Mouse (Mus musculus) ES-E14 (cell line): Measurements from ENCODE around the gene Nid1. TPM values are rescaled to one million over a fixed set of nuclear protein-coding genes. Genes with fewer than 3 reads are reported as not detected.

Experiments used
- DNase-seq: peaks from one replicate; pipeline ENCODE4 v3.0.0-alpha.2; 2013; ENCODE audit warnings: low read depth, low spot score
- H3K27ac ChIP-seq: 2 replicates; pipeline ENCODE4 v1.5.1; 2012; ENCODE audit warnings: low read depth, mild to moderate bottlenecking, low read length, moderate library complexity, mixed read lengths; ENCODE audit not compliant: poor library complexity, insufficient read depth, severe bottlenecking
- H3K36me3 ChIP-seq: 2 replicates; pipeline ENCODE4 v1.6.1; 2012; ENCODE audit warnings: mild to moderate bottlenecking, low read length, moderate library complexity, mixed read lengths; ENCODE audit not compliant: control insufficient read depth, poor library complexity, insufficient read depth, severe bottlenecking
- H3K4me1 ChIP-seq, 2 experiments: fragments of 150-350 bp in 1 of 2; sonication (generic) in 1 of 2; 2 replicates each; pipeline ENCODE4 v1.6.1; 2012; ENCODE audit warnings: low read length in 2 of 2, mild to moderate bottlenecking in 1 of 2, mixed read lengths in 1 of 2; ENCODE audit not compliant: control insufficient read depth in 2 of 2, insufficient read depth in 2 of 2, poor library complexity in 1 of 2
- H3K4me3 ChIP-seq, 2 experiments: fragments of 150-350 bp in 1 of 2; sonication (generic) in 1 of 2; 2 replicates each; pipeline ENCODE4 v1.5.1; 2012; ENCODE audit warnings: low read length in 2 of 2, low read depth in 1 of 2, mild to moderate bottlenecking in 1 of 2, mixed read lengths in 1 of 2; ENCODE audit not compliant: insufficient read depth in 1 of 2, poor library complexity in 1 of 2, severe bottlenecking in 1 of 2
- H3K9ac ChIP-seq: 2 replicates; pipeline ENCODE4 v1.6.1; 2012; ENCODE audit warnings: low read depth, mild to moderate bottlenecking, low read length, mixed read lengths; ENCODE audit not compliant: poor library complexity, insufficient read depth, severe bottlenecking
- H3K9me3 ChIP-seq: fragments of 150-350 bp; sonication (generic); 2 replicates; pipeline ENCODE4 v1.6.1; 2012; ENCODE audit warnings: low read depth, mild to moderate bottlenecking, low read length; ENCODE audit not compliant: control insufficient read depth, insufficient read depth
- CHD2 ChIP-seq: IDR thresholded peaks from 2 replicates; pipeline ENCODE4 v1.6.1; 2014; ENCODE audit warnings: mild to moderate bottlenecking, low read depth, low read length, inconsistent platforms
- HCFC1 ChIP-seq: IDR thresholded peaks from 2 replicates; pipeline ENCODE4 v1.6.1; 2012; ENCODE audit warnings: low read length, inconsistent platforms, borderline replicate concordance; ENCODE audit not compliant: insufficient read depth
- MAFK ChIP-seq: IDR thresholded peaks from 2 replicates; pipeline ENCODE4 v1.6.1; 2014; ENCODE audit warnings: mild to moderate bottlenecking, low read depth, low read length, inconsistent platforms; ENCODE audit not compliant: insufficient read depth
- ZC3H11A ChIP-seq: IDR thresholded peaks from 2 replicates; pipeline ENCODE4 v1.6.1; 2012; ENCODE audit warnings: low read depth, mild to moderate bottlenecking, inconsistent platforms, low read length, borderline replicate concordance
- ZNF384 ChIP-seq: IDR thresholded peaks from 2 replicates; pipeline ENCODE4 v1.6.1; 2012; ENCODE audit warnings: low read depth, low read length, inconsistent platforms
- in situ Hi-C, 2 experiments: fragments of 600-800 bp; cut with MboI; formaldehyde crosslinking; loops; one replicate each; pipeline ENCODE4 v1.15.1; 2025; ENCODE audit warnings: low sequenced_read_pairs in 2 of 2, inconsistent platforms in 1 of 2; ENCODE audit not compliant: unreplicated experiment in 2 of 2
- total RNA-seq: library from RNA; depleted of rRNA; stranded (reverse); fragments of 300-350 nt; gene quantifications from 2 replicates; pipeline ENCODE4 v1.2.3, GENCODE M21; 2012

Gene Nid1
- total RNA-seq, 1 experiment, result 143 TPM

DNA sequence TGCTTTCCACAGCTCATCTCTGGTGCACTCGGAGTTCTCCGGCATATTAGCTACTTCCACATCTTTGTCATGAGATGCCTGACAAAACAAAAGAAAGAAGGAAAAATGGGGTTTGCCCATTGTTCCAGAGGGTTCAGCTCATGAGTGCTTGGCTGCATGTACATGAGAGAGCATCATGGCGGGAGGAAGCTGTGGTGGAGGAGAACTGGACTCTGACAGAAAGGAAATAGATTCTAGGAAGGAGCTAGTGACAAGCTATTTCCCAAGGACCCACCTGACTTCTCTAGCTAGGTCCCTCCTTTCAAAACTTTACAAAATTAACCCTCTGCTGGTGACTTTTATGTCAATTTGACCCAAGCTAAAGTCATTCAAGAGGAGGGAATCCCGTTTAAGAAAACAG is 110.5 kb downstream of the Nid1 start:
- H3K4me1 ChIP-seq, result no peaks in the 10 kb centered on the region
- no peak overlapping the region for H3K9ac ChIP-seq
- H3K4me3 ChIP-seq, result no peak overlapping the region
- no peak for DNase-seq
- H3K27ac ChIP-seq, result no peak overlapping the region
- in situ Hi-C loops, result no loop called here
- TF ChIP-seq HCFC1 (no peak), CHD2 (no peak), MAFK (no peak), ZNF384 (no peak), ZC3H11A (no peak)
- H3K9me3 ChIP-seq, result no peaks in the 10 kb centered on the region
- no peaks in the 10 kb centered on the region for H3K36me3 ChIP-seq

DNA sequence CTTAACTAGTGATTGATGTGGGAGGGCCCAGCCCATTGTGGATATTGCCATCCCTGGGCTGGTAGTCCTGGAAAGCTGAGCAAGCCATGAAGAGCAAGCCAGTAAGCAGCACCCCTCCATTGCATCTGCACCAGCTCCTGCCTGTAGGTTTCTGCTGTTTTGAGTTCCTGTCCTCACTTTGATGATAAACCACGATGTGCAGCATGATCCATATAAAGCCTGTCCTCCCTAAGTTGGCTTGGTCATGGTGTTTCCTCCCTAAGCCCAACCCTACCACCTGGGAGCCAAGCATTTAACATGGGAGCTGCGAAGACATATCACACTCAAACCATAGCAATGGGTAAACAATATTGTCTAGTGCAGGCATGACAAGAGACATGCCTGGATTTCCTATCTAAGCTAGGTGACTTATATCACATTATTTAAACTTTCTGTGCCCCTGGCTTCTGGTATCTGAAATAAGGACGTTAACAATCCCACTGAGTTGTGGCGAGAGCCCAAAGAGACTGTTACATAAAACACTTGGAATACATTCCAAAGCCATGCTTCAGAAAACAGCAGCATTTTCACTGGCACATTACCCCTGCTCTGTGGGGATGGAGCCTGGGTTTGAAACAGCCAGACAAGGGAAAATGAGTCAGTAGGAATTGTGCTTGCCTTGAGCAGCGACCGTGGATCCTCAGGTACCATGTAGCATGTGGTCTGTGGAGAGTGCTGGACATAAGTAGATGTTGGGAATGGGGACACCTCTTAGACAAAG is 111.3 kb downstream of the Nid1 start:
- no peak overlapping the region for H3K4me3 ChIP-seq
- no peak for DNase-seq
- H3K36me3 ChIP-seq, result no peaks in the 10 kb centered on the region
- in situ Hi-C loops, result no loop called here
- no peak overlapping the region for H3K27ac ChIP-seq
- no peak for TF ChIP-seq CHD2
- TF ChIP-seq MAFK, result no peak
- no peak for TF ChIP-seq HCFC1
- no peak for TF ChIP-seq ZC3H11A
- no peak for TF ChIP-seq ZNF384
- H3K9me3 ChIP-seq, result no peaks in the 10 kb centered on the region
- H3K4me1 ChIP-seq, result no peaks in the 10 kb centered on the region
- H3K9ac ChIP-seq, result no peak overlapping the region

DNA sequence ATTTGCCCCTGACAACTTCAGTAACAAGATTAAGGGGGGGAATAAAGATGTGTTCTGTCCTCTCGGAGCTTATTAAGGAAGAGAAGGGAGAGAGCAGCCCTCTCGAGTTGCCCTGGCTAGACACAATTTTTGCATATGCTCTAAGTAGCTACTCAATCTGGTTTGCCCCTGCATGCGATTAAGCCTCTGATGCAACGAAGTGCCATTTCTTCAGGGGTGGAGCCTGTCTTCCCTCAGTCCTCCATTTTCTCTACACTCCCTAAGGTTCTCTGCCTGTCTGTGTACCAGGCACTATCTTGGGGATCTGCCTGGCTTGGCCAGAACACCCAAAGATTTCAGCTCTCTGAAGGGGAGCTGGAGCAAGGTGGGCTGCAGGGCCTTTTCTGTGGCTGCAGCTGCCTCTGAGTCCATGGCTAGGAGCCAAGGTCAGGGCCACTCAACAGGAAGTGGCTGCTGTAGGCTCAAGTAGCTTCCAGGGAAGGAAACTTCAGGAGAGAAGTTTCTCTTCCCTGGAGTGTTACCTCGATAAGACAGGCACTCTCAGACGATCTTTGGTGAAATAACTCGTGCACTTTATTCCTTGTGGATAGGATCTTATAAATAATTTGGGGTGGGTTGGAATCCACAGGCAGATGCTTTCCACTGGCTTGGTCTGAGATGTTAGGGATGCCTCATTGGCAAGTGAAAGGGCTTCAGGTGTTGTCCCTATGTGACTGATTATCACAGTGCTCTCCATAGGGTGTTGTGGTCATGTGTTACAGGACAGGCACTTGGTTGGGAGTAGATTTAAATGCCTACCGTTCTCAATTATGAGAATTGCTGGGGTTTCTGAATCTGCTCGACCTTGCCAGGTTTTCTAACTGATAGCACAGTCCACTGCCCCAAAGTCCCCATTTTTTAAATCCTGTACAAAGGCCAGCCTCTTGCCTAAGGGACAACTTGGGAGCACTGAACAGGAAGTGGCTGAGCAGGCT is 112.6 kb downstream of the Nid1 start:
- no peak for TF ChIP-seq CHD2
- H3K27ac ChIP-seq, result no peak overlapping the region
- no peak for DNase-seq
- in situ Hi-C loops, result no loop called here
- H3K4me1 ChIP-seq, result no peaks in the 10 kb centered on the region
- no peak overlapping the region for H3K4me3 ChIP-seq
- H3K36me3 ChIP-seq, result no peaks in the 10 kb centered on the region
- no peaks in the 10 kb centered on the region for H3K9me3 ChIP-seq
- H3K9ac ChIP-seq, result no peak overlapping the region

DNA sequence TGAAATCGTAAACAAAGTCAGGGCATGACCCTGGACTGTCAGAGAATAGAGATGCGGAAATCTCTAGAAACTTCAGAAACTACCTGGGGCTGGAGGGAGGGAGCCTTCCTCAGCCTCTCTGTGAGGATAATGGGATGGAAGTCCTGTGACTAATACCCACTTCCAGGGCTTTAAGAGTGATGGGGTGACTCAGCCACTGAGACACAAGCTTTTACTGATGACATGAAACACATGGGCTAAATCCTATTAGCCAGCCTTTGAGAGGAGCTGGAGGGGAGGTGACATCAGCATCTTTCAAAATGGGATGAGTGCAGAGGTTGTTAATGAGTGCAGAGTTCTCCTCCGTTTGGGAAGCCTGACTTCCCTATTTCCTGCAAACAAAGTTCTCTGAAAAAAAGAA is 114.7 kb downstream of the Nid1 start:
- Histone ChIP-seq H3K9me3 (no peaks in the 10 kb centered on the region), H3K36me3 (no peaks in the 10 kb centered on the region), H3K27ac (no peak overlapping the region), H3K4me3 (no peak overlapping the region), H3K4me1 (no peaks in the 10 kb centered on the region), H3K9ac (no peak overlapping the region)
- TF ChIP-seq CHD2 (no peak), ZNF384 (no peak), HCFC1 (no peak), ZC3H11A (no peak), MAFK (no peak)
- in situ Hi-C loops, result no loop called here
- DNase-seq, result no peak
